Mouse (Mus musculus) adipocyte (in vitro differentiated cells): ENCODE results near the gene Tceanc2.

Experiments
- DNase-seq: peaks from one replicate; pipeline ENCODE4 v3.0.0-alpha.2; 2016; ENCODE audit warnings: low spot score

Tceanc2 gene

GRCm38 (mm10) chr4:107178182-107178829 is 610 bp downstream of the Tceanc2 start, which contains the start of gene Tmem59:
Gene Tmem59 (plus strand): TSS chr4:107178399.
- DNase-seq: peak; percentile 98

GRCm38 (mm10) chr4:107177506-107177905 is 1.4 kb downstream of the Tceanc2 start:
- DNase-seq: peak; percentile 14

GRCm38 (mm10) chr4:107167798-107168197 is 11.1 kb downstream of the Tceanc2 start:
- no peak for DNase-seq

- no peak for DNase-seq
Measured at GRCm38 (mm10) chr4:107166700-107167099, 12.2 kb downstream of the Tceanc2 start.

- DNase-seq: peak; percentile 83
Measured at GRCm38 (mm10) chr4:107163756-107164587, 14.9 kb downstream of the Tceanc2 start.

- DNase-seq: no peak
Measured at GRCm38 (mm10) chr4:107163341-107163740, 15.6 kb downstream of the Tceanc2 start.

GRCm38 (mm10) chr4:107160181-107160580 is 18.7 kb downstream of the Tceanc2 start:
- DNase-seq: peak; percentile 28

- no peak for DNase-seq
Measured at GRCm38 (mm10) chr4:107159166-107159773, 19.6 kb downstream of the Tceanc2 start.

- no peak for DNase-seq
Measured at GRCm38 (mm10) chr4:107156983-107157401, 21.9 kb downstream of the Tceanc2 start.

GRCm38 (mm10) chr4:107152571-107152970 is 26.3 kb downstream of the Tceanc2 start:
- no peak for DNase-seq

GRCm38 (mm10) chr4:107150991-107151390 is 27.9 kb downstream of the Tceanc2 start:
- DNase-seq: no peak

GRCm38 (mm10) chr4:107143511-107143910 is 35.4 kb downstream of the Tceanc2 start:
- no peak for DNase-seq

GRCm38 (mm10) chr4:107139836-107140631 is 38.9 kb downstream of the Tceanc2 start:
- no peak for DNase-seq

GRCm38 (mm10) chr4:107138948-107139835 is 39.7 kb downstream of the Tceanc2 start:
- no peak for DNase-seq

GRCm38 (mm10) chr4:107136531-107136930 is 42.4 kb downstream of the Tceanc2 start:
- no peak for DNase-seq

GRCm38 (mm10) chr4:107135663-107136062 is 43.3 kb downstream of the Tceanc2 start:
- DNase-seq: no peak

- no peak for DNase-seq
Measured at GRCm38 (mm10) chr4:107134891-107135290, 44.0 kb downstream of the Tceanc2 start.

GRCm38 (mm10) chr4:107130534-107130933 is 48.4 kb downstream of the Tceanc2 start:
- DNase-seq: no peak

- peak; percentile 19 for DNase-seq
Measured at GRCm38 (mm10) chr4:107129373-107129772, 49.5 kb downstream of the Tceanc2 start.

GRCm38 (mm10) chr4:107127901-107128669 is 50.8 kb downstream of the Tceanc2 start:
- peak; percentile 63 for DNase-seq
